Mouse (Mus musculus): ENCODE data around the gene C9orf72.
"Not testable (repeated sequence)": the region's sequence is repeated elsewhere in the genome, so short reads cannot be mapped to it uniquely, and the experiment has no call there.

C9orf72 gene

GRCm38 (mm10) chr4:35225734-35226495 lies at the start of gene C9orf72:
Gene C9orf72, minus strand, starts transcription at chr4:35226175.
- DNase-seq (ENCODE audit: low spot score in 2 of 2): peak; percentile 84 to 93

GRCm38 (mm10) chr4:35259006-35259405 lies 33.0 kb upstream of the C9orf72 start:
- DNase-seq (ENCODE audit: low spot score in 2 of 2): no peak

DNA sequence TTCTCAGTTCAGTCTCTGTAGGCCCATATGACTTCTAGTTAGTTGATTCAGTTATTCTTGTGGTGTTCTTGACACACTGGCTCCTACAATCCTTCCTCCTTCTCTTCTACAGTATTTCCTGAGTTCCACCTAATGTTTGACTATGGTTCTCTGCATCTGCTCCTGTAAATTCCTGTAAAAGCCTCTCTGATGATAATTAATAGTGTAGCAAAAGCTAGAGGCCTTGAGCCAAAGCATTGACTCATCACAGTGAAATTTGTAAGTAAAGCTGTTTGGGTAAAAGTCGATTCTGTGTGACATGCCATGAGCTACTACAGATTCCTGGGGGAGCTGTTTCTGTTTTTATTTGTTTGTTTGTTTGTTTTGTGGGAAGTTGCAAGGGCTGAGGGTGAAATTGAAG lies 18.0 kb upstream of the C9orf72 start:
- no peak for DNase-seq (ENCODE audit: low spot score in 2 of 2)

DNA sequence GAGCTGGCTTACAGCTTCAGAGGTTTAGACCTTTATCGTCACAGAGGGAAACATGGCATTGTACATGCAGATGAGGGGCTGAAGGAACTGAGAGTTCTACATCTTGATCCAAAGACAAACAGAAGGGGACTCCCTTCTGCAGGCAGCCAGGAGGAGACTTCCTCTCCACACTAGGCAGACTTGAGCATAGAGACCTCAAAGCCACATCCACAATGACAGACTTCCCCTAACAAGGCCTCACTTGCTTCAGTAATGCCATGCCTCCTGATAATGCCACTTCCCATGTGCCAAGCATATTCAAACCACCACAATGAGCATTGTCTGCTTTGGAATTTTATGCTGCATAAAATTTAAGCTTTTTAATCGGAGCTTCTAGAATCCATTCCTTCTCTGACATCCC lies 15.8 kb upstream of the C9orf72 start:
- no peak for DNase-seq (ENCODE audit: low spot score in 2 of 2)

GRCm38 (mm10) chr4:35238696-35239095 lies 12.7 kb upstream of the C9orf72 start:
- no peak for DNase-seq (ENCODE audit: low spot score in 2 of 2)

GRCm38 (mm10) chr4:35238240-35238639 lies 12.3 kb upstream of the C9orf72 start:
- DNase-seq (ENCODE audit: low spot score in 2 of 2): not testable (repeated sequence)

- no peak for DNase-seq (ENCODE audit: low spot score in 2 of 2)
Measured at GRCm38 (mm10) chr4:35236313-35236712, 10.3 kb upstream of the C9orf72 start.

- DNase-seq (ENCODE audit: low spot score in 2 of 2): no peak
Measured at GRCm38 (mm10) chr4:35228260-35228659, 2.3 kb upstream of the C9orf72 start.

DNA sequence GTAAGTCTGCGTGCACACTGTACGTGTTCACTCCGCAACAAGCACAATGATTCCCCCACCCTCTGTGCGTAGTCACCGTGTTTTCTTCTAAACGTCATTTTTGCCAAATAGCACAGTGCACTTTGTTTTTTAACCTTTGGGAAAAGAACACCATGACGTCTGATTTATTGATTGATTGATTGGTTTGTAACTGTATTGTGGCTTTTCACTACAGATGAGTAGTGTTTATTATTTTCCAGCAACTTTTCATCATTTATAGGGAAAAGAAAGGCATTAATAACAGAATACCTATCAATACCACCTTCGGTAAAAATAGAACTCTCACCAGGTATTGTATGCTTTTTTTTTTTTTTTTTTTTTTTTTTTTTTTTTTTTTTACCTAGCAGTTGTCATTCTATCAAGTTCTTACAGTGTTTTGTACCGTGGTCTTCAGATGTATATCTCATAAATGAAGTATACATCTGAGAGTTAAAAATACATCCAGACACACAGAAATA lies 569 bp upstream of the C9orf72 start:
- no peak for DNase-seq (ENCODE audit: low spot score in 2 of 2)

- DNase-seq (ENCODE audit: low spot score in 2 of 2): no peak
Measured at GRCm38 (mm10) chr4:35225141-35225733, 738 bp downstream of the C9orf72 start.

DNA sequence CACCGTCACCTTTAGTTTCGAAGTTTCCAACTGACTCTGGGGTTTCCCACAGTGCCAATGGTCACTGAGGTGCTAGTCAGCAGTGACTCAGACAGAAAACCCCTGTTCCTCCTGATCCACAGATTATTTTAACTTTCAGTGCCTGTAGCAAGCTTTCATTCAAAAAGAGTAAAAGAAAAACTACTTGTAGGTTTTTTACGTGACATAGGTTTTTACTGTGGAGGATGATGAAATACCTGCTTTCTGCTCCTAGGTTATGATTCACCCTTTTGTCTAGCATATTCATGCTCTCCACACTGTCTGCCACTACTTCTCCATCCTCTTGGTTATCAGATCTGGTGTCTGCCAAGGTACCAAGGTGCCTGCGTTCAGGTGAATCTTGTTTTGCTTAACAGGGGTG lies 1.9 kb downstream of the C9orf72 start:
- no peak for DNase-seq (ENCODE audit: low spot score in 2 of 2)

- DNase-seq (ENCODE audit: low spot score in 2 of 2): no peak
Measured at GRCm38 (mm10) chr4:35223376-35223988, 2.5 kb downstream of the C9orf72 start.

DNA sequence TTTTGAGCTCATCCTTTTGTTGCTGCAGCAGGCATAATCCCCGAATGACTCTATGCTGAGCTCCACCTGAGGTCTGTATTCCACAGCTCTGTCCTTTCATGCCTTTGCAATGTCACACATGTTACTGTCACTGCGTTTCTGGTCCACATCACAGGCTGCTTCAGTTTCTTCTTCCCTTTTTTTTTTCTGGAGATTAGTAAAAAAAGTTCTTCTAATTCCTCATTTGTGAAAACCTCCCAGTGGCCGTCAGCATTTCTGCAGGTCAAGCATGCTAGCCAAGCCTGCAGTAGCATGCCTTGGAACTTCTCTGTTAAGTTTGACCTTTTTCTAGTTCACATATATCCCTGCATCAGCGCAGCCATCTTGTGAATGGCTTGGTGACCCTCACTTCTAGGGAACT lies 4.1 kb downstream of the C9orf72 start:
- DNase-seq (ENCODE audit: low spot score in 2 of 2): no peak

DNA sequence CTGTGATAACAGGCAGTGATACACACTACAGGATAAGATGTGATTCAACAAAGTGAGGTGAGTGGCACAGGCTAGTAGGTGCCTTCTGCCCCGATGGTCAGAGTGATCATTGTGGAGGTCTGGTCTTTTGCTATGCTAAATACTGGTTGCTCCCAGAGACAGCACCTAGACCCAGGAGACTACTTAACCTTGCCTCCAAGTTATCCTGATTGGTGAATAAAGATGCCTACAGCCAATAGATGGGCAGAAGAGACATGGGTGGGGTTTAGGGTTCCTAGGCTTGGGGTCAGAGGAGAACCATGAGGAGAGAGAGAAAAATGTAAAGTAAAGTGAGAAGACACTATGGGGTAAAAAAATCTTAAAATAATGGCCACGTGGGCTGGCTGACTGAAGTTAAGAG lies 4.8 kb downstream of the C9orf72 start:
- no peak for DNase-seq (ENCODE audit: low spot score in 2 of 2)

DNA sequence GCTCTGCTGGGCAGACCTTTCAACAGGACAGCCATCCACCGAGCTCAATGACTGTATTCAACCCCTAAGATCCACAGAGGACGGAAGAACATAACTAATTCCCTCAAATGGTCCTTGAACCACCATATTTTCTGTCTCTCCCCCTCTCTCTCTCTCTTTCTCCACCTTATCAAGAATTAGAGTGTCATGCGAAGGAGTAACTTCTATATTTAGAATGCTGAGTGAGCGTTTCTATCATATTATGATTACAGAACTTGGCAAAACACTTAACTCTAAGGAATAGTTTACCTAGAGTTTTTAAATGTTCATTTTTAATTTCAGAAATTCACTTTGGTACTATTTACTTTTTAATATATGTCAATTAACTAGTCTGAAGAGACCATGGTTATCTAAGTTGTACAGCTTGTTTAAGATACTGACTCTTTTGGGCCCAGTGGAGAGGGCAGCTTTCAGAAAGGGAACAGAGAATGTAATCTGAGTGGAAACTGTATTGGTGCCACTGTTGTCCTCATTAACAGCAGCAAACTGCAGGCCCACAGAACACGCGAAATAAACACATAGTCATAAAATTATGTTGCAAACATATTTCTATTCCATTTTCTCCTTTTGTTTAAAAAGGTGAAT lies 5.8 kb downstream of the C9orf72 start:
- no peak for DNase-seq (ENCODE audit: low spot score in 2 of 2)

GRCm38 (mm10) chr4:35204659-35205058 lies 21.3 kb downstream of the C9orf72 start:
- DNase-seq (ENCODE audit: low spot score in 2 of 2): no peak

DNA sequence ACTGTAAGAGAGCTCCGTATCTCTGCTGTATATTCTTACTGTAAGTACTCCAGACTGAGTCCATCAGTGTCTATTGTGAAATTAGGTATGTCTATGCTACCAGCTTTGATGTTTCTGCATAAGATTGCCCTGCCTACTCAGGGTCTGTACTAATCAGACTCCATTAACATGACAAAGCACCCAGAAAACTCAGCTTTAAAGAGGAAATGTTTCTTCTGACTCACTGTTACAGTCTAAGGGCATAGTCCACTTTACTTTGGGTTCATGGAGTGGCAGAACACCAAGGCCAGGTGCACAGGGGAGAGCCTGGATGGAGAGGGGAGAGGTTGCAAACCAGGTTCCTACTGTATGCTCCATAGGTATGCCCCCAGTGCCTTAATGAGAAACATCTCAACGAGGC lies 22.3 kb downstream of the C9orf72 start:
- DNase-seq (ENCODE audit: low spot score in 2 of 2): no peak

- no peak for DNase-seq (ENCODE audit: low spot score in 2 of 2)
Measured at GRCm38 (mm10) chr4:35201700-35202099, 24.3 kb downstream of the C9orf72 start.

DNA sequence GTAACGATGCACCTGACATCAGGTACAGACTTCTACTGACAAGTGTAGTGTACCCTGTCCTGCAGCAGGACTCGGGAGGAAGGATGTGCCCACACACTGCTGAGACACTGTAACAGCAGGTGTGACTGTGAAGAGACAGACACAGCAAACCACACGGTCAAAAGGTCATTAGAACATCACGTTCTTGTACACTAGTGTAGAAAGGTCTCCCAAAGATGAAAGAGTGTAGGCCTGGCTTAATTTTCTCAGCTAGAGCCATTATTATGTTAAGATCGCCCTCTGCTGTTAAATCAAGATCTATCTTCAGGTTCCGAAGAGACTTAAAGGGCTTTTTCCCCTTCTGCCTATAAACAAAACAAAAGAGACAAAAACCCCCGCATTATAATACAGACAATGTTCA lies 33.2 kb downstream of the C9orf72 start:
- DNase-seq (ENCODE audit: low spot score in 2 of 2): no peak

DNA sequence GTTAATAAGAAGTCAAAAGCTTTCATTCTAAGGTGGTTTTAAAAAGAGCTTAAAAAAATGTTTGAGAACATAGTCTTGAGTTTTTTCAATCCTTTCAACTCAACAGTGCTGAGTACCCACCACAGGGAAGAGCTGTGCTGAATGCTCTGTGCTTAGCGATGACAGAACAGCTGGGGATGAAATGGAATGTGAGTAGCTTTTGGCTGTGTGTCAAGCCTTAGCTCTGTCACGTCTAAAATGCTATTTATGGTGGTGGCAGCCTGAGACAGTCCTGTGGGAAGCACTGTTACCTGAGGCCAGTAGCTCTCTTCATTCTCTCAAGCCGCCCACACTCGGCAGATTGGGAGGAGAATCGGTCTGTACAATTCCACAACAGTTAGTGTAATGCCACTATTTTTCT lies 36.2 kb downstream of the C9orf72 start:
- DNase-seq (ENCODE audit: low spot score in 2 of 2): no peak

- DNase-seq (ENCODE audit: low spot score in 2 of 2): no peak
Measured at GRCm38 (mm10) chr4:35187617-35188326, 38.2 kb downstream of the C9orf72 start.
